Mouse (Mus musculus): ENCODE results near the gene Hand1. TPM values are rescaled to one million over a fixed set of nuclear protein-coding genes. Genes with fewer than 3 reads are reported as not detected.
"Not testable (repeated sequence)": the region's sequence is repeated elsewhere in the genome, so short reads cannot be mapped to it uniquely, and the experiment has no call there.

The Hand1 gene
- polyA plus RNA-seq, 1 experiment: not detected

DNA sequence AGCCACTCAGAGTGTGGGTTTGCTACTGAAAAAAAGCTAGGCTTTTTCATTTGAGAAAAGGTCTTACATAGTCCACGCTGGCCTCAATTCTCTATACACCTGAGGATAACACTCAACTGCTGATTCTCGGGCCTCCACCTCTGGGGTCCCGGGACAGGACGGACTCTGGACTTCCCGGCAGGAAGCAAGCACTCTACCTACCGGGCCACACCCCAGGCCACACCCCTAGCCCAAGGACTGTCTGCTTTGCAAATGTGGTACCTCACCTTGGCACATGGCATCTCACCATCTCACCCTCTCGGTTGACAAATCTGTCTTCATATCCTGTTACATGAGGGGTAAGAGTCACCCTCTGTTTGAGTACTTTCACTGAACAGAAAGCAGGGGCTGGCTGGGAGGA is 17.7 kb upstream of the Hand1 start:
- Histone ChIP-seq H3K4me1 (ENCODE audit: control insufficient read depth, insufficient read depth, low read length) (no peaks in the 10 kb centered on the region), H3K4me3 (ENCODE audit: insufficient read depth, low read length) (no peak overlapping the region), H3K27ac (ENCODE audit: insufficient read depth, low read length) (no peak overlapping the region)
- TF ChIP-seq POLR2A (IDR thresholded peaks at IDR 0.05; ENCODE audit: extremely low read depth, insufficient read depth, low read length) (no peak), CTCF (IDR thresholded peaks at IDR 0.05; ENCODE audit: extremely low read depth, insufficient read depth, low read length) (no peak)

DNA sequence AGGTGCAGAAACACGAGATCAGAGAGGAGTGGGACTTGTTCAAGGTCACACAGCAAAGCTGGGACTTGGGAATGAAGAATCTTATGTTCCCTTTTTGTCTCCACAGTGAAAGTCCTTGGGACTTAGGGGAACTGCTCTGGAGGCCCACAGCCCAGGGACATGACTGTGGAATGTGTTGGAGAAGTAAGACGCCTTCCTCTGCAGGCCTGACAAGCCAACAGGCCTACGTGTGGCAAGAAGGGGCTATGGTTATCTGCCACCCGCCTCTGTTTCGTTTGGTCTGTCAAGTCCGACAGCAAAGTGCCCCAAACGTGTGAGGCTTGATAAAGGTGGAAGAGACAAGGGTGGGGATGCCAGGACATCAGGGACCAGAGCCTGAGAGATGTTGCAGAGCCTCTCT is 14.8 kb upstream of the Hand1 start:
- Histone ChIP-seq H3K27ac (ENCODE audit: insufficient read depth, low read length) (no peak overlapping the region), H3K4me1 (ENCODE audit: control insufficient read depth, insufficient read depth, low read length) (no peaks in the 10 kb centered on the region), H3K4me3 (ENCODE audit: insufficient read depth, low read length) (no peak overlapping the region)
- TF ChIP-seq CTCF (IDR thresholded peaks at IDR 0.05; ENCODE audit: extremely low read depth, insufficient read depth, low read length): no peak
- TF ChIP-seq POLR2A (IDR thresholded peaks at IDR 0.05; ENCODE audit: extremely low read depth, insufficient read depth, low read length): no peak

DNA sequence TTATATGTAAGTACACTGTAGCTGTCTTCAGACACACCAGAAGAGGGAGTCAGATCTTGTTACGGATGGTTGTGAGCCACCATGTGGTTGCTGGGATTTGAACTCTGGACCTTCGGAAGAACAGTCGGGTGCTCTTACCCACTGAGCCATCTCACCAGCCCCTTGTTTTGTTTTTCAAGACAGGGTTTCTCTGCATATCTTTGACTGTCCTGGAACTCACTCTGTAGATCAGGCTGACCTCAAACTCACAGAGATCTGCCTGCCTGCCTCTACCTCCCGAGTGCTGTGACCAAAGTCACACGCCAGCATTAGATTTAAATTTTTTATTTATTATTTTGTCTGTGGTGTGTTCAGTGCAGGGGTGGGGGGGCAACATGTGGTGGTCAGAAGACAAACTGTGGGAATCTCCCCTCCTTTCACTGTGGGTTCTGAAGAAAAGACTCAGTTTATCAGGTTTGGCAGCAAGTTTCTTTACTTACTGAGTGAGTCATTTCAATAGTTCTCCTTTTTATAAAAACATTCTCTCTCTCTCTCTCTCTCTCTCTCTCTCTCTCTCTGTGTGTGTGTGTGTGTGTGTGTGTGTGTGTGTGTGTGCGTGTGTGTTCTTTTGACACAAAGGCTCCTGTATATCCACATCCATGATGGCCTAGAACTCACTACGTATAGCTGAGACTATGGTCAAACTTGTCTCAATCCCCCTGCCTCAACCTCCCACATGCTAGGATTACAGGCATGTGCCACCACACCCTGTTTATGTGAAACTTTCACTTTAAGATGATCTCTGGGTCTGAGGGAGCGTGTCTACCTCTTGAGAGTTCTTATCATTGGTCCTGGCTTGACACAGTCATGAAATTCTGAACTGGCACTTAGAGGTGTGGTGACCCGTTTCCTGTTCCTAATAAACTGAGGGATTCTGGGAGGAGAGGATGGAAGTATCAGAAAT is 14.1 kb upstream of the Hand1 start:
- H3K27ac ChIP-seq (ENCODE audit: insufficient read depth, low read length); H3K4me1 ChIP-seq (ENCODE audit: control insufficient read depth, insufficient read depth, low read length); H3K4me3 ChIP-seq (ENCODE audit: insufficient read depth, low read length): not testable (repeated sequence)

DNA sequence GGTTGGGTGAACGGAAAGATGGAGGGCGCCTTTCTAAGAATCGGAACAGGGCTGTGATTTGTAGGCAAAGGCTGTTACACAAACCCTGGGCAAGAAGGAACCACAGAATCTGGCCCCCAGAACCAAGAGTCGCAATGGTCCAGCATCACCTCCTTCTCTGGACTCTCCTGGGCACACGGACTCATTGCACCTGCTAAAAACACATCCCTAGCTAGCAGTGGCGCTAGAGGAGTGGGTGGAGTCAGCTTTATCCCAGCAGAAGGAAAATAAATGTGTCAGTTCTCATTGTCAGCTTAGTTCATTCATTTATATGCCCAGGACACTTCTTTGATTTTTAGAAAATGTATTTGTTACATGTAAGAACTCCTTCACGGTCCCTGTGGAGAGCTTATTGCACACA is 8.8 kb upstream of the Hand1 start:
- TF ChIP-seq POLR2A (IDR thresholded peaks at IDR 0.05; ENCODE audit: extremely low read depth, insufficient read depth, low read length) (no peak), CTCF (IDR thresholded peaks at IDR 0.05; ENCODE audit: extremely low read depth, insufficient read depth, low read length) (no peak)
- H3K27ac ChIP-seq (ENCODE audit: insufficient read depth, low read length): no peak overlapping the region
- H3K4me1 ChIP-seq (ENCODE audit: control insufficient read depth, insufficient read depth, low read length): no peaks in the 10 kb centered on the region
- H3K4me3 ChIP-seq (ENCODE audit: insufficient read depth, low read length): no peak overlapping the region

DNA sequence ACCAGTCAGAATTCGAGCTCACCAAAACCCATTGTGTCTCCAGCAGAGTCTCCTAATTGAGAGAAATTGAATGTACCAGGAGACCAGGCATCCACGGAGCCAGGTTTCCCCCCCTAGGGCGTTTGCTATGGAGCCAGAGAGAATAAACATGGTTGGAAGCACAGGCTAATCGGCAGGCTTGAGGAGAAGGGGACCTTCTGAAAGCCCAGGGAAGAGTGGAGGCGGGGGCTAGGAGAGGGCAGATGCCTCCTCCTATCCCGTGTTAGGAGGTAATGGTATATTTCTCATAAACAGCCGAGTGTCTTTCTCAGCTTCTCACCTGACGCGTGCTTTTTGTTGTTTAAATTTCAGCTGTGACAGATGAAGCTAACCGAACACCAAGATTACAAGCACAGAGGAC is 8.4 kb upstream of the Hand1 start:
- TF ChIP-seq POLR2A (IDR thresholded peaks at IDR 0.05; ENCODE audit: extremely low read depth, insufficient read depth, low read length) (no peak), CTCF (IDR thresholded peaks at IDR 0.05; ENCODE audit: extremely low read depth, insufficient read depth, low read length) (no peak)
- no peak overlapping the region for H3K27ac ChIP-seq (ENCODE audit: insufficient read depth, low read length)

DNA sequence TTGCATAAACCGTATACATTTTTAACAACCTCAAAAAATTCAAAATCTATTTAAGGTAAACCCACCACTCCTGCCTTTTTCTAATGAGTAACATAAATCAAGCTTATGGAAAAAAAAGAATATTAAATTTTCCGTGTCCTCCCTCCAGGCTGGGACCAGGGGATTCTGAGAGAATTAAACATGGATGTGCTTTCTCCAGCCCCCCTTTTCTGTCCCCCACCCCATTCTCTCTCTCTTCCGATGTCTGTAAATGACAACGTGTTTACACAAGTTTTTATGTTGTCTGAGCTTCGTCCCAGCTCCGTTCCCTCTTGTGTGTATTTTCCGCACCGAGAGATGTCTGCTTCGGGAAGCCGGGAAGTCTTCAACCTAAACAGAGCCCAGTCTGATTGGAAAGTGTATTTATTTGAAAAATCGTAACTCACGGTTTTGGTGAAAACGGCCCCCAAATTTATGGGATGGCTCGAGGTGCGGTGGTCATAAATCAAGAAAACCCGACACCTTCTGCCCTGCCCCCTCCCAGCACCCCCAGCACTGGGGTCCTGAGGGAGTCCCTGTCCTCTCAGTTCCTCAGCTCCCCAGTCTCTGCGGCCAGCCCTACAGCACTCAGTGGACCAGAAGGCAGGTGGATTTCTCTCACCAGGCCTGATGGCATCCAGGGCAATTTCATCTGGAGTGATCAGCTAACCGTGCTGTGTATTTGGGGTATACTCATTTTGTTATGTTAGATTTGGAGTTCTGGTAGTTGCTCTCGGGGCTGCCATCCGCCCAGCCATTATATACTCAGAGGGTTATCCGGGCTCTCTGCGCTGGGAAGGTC is 5.5 kb upstream of the Hand1 start:
- no peak overlapping the region for H3K27ac ChIP-seq (ENCODE audit: insufficient read depth, low read length)
- no peaks in the 10 kb centered on the region for H3K4me1 ChIP-seq (ENCODE audit: control insufficient read depth, insufficient read depth, low read length)
- no peak overlapping the region for H3K4me3 ChIP-seq (ENCODE audit: insufficient read depth, low read length)
- TF ChIP-seq POLR2A (IDR thresholded peaks at IDR 0.05; ENCODE audit: extremely low read depth, insufficient read depth, low read length) (no peak), CTCF (IDR thresholded peaks at IDR 0.05; ENCODE audit: extremely low read depth, insufficient read depth, low read length) (no peak)

More for the DNA sequence above, 8.4 kb upstream of the Hand1 start:
- H3K4me3 ChIP-seq (ENCODE audit: insufficient read depth, low read length): no peak overlapping the region
- H3K4me1 ChIP-seq (ENCODE audit: control insufficient read depth, insufficient read depth, low read length): no peaks in the 10 kb centered on the region

DNA sequence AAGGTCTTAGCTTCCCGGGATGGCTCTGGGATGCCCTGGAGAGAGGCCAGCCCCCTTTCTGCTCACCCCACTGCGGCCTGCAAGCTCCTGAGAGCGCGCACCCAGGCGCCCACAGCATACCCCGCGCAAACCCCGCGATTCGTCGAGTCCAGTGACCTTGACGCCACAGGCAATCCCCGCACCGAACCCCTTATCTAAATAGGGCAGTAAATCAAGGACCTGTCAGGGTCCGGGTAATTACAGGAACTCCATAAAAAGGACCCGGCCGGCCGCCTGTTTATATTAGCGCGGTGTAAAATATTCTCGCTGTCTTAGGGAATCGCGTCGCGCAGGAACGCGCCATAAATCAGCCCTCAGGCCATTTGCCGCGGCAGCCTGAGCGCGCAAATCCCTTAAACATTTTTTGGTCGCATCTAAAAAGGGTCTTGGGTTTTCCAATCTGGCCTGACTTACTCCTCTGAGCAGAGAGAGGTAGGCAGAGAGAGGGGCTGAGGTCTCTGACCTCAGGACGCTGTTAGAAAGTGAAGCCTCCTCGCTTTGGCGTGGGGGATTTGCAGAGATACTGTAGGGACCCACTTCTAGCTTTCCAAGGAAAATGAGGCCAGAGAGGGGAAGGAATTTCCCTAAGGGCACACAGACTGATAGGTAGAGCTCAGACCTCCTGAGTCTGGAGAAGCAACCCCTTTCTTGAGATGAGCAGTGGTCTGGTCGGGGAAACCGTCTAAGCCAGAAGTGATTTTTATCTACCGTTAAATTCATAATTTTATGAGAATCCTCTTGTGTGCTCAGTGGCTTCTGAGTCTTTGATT is 4.5 kb upstream of the Hand1 start:
- Histone ChIP-seq H3K4me1 (ENCODE audit: control insufficient read depth, insufficient read depth, low read length) (no peaks in the 10 kb centered on the region), H3K27ac (ENCODE audit: insufficient read depth, low read length) (no peak overlapping the region), H3K4me3 (ENCODE audit: insufficient read depth, low read length) (no peak overlapping the region)
- no peak for TF ChIP-seq POLR2A (IDR thresholded peaks at IDR 0.05; ENCODE audit: extremely low read depth, insufficient read depth, low read length)
- no peak for TF ChIP-seq CTCF (IDR thresholded peaks at IDR 0.05; ENCODE audit: extremely low read depth, insufficient read depth, low read length)

DNA sequence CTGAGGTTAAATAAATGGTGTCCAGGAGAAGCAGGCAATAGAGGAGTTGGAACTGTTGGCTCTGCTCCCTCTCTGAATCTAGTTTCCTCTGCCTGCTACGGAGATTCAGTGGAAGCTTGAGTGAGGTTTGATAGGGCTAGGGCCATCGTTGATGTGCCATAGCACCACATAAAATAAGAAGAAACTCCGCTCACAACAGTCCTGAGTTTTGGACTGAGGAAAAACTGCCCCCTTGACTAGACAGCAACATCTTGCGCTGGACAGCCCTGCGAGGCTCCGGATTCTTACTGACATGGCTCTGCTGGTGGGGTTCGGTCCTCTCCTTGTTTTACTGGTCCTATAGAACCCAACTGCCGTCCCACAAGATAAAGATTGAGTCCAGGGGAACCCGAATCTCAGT is 3.8 kb upstream of the Hand1 start:
- no peak for TF ChIP-seq CTCF (IDR thresholded peaks at IDR 0.05; ENCODE audit: extremely low read depth, insufficient read depth, low read length)
- TF ChIP-seq POLR2A (IDR thresholded peaks at IDR 0.05; ENCODE audit: extremely low read depth, insufficient read depth, low read length): no peak
- no peaks in the 10 kb centered on the region for H3K4me1 ChIP-seq (ENCODE audit: control insufficient read depth, insufficient read depth, low read length)
- no peak overlapping the region for H3K4me3 ChIP-seq (ENCODE audit: insufficient read depth, low read length)
- no peak overlapping the region for H3K27ac ChIP-seq (ENCODE audit: insufficient read depth, low read length)

DNA sequence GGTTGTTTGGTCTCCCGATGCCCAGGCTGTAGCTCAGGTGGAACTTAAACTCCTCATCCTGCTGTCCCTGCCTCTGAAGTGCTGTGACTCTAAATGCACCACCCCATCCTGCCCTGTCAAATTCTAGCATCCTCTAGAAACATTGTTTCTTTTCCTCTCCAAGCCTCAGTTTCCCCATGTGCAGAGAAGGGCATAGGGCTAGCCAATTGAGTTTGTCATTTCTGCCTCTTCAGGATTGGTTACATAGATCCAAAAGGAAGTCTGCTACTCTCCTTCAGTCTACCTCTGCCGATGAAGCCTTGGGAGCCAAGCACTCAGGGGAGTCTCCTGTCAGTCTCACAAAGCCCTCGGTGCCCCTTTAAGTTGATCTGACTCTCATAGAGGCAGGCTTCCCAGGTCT is 3.3 kb upstream of the Hand1 start:
- Histone ChIP-seq H3K4me1 (ENCODE audit: control insufficient read depth, insufficient read depth, low read length) (no peaks in the 10 kb centered on the region), H3K4me3 (ENCODE audit: insufficient read depth, low read length) (no peak overlapping the region), H3K27ac (ENCODE audit: insufficient read depth, low read length) (no peak overlapping the region)
- TF ChIP-seq CTCF (IDR thresholded peaks at IDR 0.05; ENCODE audit: extremely low read depth, insufficient read depth, low read length) (no peak), POLR2A (IDR thresholded peaks at IDR 0.05; ENCODE audit: extremely low read depth, insufficient read depth, low read length) (no peak)

Measured in cortical plate, adult 2 months (tissue).